Mouse (Mus musculus) ZHBTc4 (cell line): ENCODE measurements around the gene Hspb11.

Experiments used
- DNase-seq: peaks from one replicate; pipeline ENCODE4 v3.0.0-alpha.2; 2011; ENCODE audit warnings: low read depth, low spot score

Hspb11 gene

DNA sequence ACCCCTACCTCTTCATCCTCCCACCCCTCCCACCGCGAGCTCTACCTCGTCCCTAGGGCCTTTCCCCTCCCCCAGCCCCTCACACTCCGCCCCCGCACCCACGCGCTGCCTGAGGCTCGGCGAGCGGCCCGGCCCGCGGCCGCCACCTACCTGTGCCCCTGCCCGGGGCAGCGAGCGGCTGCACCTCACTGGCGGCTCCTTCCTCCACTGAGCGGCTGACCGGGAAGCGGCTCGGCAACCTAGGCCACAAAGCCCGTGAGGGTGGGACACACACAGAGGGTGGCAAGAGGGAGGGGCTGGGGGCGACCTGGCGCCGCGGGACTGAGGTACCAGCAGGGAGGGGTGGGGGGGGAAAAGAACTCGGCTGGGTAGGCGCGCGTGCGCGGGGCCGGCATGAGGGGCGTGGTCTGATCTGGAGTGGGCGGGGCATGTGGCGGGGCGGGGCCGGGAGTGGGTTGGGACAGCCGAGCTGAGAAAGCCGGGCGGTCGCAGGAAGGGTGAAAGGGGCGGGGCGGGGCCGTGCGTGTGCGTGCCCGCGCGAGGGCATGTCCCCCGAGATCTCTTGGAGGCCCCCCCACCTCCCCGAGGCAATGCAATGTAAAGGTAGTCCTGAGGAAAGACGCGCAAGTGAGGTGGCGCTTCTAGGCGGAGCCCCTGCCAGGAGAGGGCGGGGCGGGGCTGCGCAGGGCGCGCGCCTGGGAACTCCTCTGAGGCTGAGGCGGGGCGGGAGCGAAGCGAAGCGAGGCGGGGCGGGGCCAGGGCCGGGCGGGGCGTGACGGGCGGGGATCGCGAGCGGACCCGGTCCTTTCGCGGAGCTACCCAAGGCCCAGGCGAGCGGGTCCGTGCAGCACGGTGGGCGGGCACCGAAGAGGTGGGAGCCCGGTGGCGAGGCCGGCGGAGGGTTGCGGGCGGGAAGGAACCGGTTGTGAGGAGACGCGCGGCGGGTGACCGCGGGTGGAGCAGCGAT, at the start of gene Hspb11, which contains the start of gene Lrrc42:
Gene Hspb11, plus strand, starts transcription at position 469 of the 967 bp plus-strand sequence.
Gene Lrrc42, minus strand, starts transcription at position 408 of the 967 bp plus-strand sequence.
- DNase-seq, result peak; percentile 98

DNA sequence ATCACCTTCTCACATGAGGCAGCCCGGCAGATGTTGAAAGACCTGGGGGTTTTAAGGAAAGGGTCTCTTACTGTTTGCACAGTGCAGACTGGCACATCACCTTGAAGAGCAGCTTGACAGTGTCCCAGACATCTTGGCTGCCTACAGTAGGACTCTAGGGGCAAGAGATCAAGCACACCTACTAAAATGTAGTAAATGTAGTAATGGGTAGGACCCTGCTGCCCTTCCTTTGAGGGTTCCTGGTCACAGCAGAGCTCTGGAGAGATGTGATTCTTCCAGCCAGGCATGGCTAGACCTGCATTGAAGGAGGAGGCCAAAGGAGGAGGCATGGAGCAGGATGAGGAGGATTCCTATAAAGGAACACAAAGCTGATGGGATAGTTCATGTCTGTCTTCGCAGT, 46.4 kb upstream of the Hspb11 start:
- DNase-seq, result no peak

DNA sequence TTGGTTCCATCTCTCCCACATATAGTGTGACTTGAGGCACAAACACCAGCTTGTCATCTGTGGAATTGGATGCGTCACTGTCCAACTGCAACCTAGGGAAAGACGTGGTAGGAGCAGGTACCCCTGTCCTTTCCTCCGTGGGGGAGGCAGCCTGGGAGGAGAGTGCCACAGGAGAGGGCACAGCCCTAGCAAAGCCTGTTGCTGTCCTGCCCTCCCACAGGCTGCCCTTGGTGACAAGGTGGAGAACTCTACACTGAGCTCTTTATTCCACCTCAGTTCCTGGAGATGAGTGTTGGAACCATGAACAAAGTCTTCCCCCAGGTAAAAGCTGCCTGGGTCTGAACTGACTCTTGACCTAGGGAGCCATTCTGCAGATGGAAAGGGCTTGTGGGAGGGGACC, 44.5 kb upstream of the Hspb11 start, which contains the start of gene Ldlrad1:
Gene Ldlrad1, plus strand, starts transcription at position 301 of the 400 bp plus-strand sequence.
- no peak for DNase-seq

DNA sequence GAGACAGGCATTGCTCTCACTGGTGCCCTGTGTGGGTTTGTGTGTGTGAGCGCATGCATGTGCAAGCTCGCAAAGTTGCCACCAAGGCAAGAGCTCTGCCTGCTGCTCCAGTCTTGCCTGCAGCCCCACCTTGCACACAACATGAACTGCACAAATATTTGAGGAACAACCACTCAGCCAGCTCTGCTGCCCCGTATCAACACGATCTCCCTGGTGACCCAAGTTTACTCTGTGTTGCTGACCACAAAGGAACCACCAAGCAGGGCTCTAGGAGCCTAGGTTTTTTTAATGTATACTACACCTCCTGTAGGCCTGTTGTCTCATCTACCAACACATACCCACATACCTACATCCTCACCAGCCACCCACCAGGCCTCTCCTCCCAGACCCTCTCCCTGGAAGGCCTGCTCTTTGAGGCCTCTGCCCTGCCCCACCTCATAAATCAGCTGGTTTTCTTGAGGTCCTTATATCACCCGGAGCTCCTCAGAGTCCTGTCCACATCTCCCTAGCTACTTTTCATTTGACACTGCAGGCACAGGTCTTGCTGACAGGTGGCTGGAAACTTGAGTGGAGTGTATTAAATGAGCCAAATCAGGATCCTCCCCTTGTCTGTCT, 42.8 kb upstream of the Hspb11 start:
- DNase-seq, result no peak

GRCm38 (mm10) chr4:107211465-107211864, 41.9 kb upstream of the Hspb11 start:
- DNase-seq, result no peak

- no peak for DNase-seq
These were observed 41.5 kb upstream of the Hspb11 start for GRCm38 (mm10) chr4:107211936-107212335.

- DNase-seq, result no peak
These were observed 39.9 kb upstream of the Hspb11 start for GRCm38 (mm10) chr4:107213279-107214011.

- DNase-seq, result no peak
These were observed 35.8 kb upstream of the Hspb11 start for GRCm38 (mm10) chr4:107217574-107217973.

GRCm38 (mm10) chr4:107221524-107221923, 31.9 kb upstream of the Hspb11 start:
- DNase-seq, result no peak

DNA sequence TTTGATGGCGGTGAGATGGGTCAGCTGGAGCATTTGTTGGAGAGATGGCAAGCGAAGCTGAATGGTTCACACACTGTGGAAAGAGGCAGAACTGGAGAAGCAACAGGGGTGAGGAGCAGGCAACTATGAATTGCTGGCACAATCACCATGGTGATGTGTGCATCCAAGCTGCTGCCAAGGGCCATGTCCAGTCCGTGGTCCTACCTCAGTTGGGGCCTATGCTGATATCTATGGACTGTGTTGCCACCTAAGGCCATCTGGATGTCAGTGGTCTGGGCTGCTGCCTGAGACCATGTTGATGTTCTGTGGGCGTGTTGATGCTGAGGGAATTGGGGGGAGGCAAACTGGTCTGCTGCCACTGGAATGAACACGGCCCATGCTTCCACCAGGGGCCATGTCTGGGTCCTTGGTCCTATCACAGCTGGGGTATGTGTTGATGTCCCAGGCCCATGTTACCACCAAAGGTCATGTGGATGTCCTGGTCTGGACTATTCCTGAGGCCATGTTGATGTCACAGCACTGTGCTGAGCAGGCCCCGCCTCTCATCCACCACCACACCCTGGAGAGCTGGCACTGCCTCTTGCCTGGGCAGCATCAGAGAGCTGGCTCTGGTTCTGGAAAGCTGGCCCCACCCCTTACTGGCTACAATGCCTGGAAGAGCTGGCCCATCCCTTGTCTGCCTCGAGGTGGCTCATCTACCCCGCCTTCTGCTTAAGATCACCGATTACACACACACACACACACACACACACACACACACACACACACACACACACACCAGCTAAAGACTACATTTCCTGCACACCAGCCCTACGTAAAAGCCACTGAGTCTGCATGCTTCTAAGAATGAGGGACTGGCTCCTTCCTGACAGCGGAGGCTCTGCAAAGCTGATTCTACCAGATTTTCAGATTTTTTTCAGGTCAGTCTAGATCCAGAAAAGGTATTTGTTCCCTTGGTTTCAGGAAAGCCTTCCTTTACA, 29.9 kb upstream of the Hspb11 start:
- peak; percentile 14 for DNase-seq

DNA sequence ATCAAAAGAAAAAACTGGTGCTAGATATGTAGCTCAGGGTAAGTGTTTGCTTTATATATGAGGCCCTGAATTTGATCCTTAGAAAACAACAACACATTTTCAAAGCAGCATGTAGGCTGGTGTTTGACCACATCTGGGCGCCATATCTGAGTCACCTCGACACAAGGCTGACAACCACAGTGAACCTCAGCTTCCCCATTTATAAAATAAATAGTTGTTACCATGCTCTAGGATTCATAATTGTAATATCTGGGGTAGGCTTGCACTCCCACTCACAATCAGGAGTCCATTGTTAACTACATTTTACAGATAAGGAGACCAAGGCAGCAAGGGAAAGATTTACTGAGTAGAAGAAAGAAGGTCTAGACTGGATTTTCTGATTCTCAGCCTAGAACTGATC, 27.1 kb upstream of the Hspb11 start:
- no peak for DNase-seq

DNA sequence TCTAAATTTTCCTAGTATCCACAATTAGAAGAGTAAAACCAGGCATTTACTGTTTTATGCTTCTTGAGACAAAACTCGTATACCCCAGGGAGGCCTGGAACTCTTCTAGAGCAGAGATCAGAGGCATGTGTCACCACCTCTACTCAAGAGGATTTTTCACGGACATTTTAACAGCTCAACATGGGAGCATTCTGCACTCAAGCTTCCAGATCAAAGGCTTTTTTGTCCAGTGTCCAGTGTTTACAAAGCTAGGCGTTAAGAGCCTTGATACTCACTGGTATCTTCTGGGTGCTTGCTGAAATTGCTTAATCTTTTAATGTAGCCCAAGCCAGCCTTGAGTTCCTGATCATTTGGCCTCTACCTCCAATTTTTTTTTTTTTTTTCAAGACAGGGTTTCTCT, 21.2 kb upstream of the Hspb11 start:
- no peak for DNase-seq

DNA sequence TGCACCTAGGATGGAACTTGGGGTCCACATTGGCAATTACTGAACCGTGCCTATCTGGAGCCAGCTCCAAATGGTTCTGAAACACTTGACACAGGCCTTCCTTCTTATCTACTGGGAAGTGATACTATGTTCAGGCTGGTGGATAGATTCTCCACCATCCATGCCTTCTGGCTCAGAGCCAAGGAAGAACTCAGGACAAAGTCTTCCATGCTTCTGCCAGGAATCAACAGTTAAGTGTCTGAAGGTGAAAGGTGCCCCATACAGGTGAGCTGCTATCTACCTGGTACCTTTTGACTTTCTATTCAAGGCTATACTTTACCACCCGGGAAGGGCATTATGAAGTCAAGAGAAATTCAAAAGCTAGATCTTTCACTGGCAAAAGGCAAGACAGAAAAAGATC, 15.1 kb upstream of the Hspb11 start:
- DNase-seq, result no peak

- no peak for DNase-seq
These were observed 13.2 kb upstream of the Hspb11 start for GRCm38 (mm10) chr4:107240196-107240595.

DNA sequence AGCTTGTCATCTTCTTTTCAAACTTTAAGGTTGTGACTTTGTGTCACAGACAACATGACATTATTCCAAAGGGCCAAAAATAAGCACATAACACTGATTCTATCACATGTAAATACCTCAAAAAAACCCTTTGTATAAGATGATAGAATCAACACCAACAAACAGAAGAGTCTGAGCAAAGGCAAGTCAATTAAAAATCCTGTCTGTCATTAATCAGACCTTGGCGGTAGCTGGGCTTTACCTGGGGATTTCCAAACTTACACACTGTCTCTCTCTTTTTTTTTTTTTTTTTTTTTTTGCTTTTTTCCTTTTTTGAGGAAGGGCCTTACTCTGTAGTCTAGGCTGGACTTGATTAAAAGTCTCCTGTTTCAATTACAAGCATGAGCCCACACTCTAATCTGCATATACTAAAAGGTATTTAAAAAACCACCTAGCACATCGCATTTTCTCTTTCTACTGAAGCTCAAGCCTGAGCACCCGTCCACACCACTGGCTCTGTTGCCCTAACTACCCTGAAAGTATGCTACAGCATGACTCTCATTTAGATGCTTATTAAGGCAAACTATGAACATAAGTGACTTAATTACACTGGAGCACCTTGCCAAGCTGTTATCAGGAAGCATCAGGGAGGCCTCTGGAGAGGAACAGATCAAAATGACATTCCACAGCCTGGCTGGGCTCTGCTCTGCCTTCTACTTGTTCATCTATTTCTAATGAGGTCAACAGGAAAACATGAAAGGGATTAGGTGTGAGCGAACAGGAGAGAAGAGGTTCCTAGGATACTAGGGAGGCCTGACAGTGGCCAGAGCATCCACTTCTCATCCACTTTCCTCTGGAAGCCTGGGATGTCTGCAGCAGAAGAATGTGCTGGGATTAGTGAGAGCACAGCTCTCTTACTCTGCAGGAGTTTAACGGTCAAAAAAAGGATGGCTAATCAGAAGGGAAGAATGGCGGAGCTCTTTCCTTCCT, 9.7 kb upstream of the Hspb11 start:
- DNase-seq, result no peak

DNA sequence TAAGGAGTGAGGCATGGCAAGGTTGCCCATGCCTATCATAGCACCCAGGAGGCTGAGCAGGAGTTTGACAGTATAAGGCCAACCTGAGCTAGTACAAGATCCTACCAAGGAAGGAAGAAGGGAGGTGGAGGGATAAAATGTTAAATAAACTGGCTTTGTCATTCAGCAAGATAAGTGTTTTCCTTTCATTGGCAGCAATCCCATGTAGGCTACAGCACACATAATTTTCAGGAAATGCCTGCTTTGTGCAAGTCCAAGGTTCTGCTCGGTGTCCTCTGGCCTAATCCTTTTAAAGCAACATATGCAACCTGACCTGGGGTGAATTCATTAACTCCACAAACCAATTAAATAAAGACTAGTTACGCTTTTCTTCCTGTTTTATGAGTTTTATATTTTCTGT, 8.0 kb upstream of the Hspb11 start:
- DNase-seq, result no peak

DNA sequence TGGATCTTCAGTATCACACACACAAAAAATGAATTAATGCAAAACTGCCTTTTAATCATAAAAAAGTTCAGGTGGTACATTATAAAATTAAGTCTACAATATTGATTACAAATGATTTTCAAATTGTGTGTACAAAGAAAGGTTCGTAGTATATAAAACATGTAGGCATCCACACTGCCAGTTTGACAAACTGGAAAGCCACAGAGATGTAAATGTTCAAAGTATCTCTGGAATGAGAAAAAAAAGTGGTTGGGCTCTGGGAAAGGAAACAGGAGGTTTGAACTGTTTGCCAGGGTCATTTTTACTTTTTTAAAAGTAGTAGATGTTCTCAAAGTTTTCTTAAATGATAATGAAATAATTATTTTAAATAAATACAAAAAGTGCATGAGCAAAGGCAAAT, 7.4 kb upstream of the Hspb11 start:
- DNase-seq, result no peak

- DNase-seq, result no peak
These were observed 6.3 kb upstream of the Hspb11 start for GRCm38 (mm10) chr4:107247110-107247509.

GRCm38 (mm10) chr4:107248061-107248460, 5.3 kb upstream of the Hspb11 start:
- DNase-seq, result no peak

GRCm38 (mm10) chr4:107249471-107249870, 3.9 kb upstream of the Hspb11 start:
- no peak for DNase-seq
